Mouse (Mus musculus): ENCODE results near the gene Tsen2. TPM values are rescaled to one million over a fixed set of nuclear protein-coding genes. Genes with fewer than 3 reads are reported as not detected.
A peak's percentile ranks its signal among the peaks of the same experiment; 100 is the strongest.

Tsen2 gene
- 10.3 and 11.6 TPM in 2 replicates for total RNA-seq (2021)
- long read RNA-seq, transcript Tsen2-201 (12 exons, 2,106 nt), result major isoform, 19 of 28 reads
- long read RNA-seq, partial matches to known transcripts, result 7 of 28 reads
- long read RNA-seq, other reads (novel, unspliced or antisense), result 2 of 28 reads

DNA sequence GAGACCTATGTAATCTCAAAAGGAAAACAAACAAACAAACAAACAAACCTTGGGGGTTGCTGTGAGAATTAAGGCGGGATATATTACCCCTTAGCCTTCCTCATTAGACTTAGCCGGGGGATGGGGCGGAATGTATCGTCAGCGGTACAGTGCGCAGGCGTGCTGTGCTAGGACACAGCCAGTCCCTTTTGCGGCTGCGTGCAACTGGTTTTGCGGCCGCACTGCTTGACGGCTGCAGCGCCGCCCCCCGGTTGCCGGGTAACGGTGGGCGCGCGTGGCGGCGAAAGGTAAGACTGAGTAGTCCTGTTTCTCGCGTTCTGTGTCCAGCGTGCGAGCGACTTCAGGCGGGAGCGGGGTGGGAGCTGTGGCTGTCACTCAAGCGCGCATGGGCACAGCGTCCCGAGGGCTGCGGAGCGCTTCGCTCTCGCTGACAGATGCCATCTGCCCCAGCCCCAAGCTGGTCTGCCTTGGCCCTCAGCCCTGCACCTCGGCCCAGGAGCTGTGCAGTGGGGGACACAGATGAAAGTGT lies at the start of gene Tsen2:
TSS of gene Tsen2 (plus strand) at position 223 of the 529 bp plus-strand sequence.
- peak; percentile 97 for DNase-seq

DNA sequence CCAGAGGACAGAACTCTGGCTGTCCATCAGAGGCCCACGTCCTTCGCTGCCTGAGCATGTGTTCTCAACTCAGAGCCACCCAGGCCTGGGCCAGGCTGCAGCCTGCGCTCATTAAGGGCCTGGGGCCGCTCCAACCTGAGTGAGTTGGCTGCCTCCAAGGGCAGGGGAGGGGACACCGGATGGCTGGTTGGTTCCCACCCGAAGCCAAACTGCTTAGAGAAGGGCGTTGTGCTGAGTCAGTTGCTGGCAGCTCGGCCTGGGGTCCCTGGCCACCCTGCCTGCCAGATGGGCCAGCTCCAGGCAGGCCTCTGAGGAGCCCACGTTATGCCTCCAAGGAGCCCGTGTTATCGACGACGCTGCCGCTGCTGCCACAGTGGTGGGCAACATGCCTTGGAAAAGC lies 44.9 kb upstream of the Tsen2 start:
- peak; percentile 51 for DNase-seq

DNA sequence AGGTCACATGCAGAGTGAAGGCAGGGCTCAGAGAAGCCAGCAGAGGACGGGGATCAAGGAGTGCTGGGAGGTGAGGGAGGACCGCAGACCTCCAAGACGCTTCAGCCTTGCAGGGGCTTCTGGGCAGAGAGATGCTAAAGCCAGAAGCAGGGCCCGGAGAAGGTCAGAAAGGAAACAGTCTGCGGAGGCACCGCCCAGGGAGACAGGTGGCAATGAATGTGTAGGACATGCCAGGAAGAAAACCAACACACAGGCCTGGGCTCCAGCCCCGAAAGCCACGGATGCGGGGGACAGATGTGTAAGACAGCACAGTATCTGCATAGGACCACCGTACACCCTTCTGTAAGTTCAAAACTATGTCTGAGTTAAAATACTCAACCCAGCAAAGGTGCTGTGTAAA lies 44.2 kb upstream of the Tsen2 start:
- DNase-seq, result no peak

DNA sequence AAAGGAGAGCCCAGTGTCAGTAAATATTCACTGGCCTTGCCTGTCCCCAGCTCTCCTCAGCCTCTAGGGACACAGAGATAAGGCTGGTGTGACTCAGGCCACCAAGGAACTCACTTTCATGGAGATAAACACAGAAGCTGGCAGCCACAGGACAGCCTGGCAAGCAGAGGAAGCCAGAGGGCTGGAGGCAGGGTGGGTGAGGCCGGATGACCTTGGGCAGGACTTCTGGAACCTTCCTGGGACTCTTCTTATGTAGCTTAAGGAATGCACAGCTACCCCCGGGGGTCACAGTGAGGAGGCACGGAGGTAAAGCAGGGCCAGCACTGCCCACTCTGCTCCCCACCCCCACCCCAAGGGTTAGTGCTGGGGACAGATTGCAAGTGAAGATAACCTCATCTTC lies 43.3 kb upstream of the Tsen2 start:
- peak; percentile 62 for DNase-seq

DNA sequence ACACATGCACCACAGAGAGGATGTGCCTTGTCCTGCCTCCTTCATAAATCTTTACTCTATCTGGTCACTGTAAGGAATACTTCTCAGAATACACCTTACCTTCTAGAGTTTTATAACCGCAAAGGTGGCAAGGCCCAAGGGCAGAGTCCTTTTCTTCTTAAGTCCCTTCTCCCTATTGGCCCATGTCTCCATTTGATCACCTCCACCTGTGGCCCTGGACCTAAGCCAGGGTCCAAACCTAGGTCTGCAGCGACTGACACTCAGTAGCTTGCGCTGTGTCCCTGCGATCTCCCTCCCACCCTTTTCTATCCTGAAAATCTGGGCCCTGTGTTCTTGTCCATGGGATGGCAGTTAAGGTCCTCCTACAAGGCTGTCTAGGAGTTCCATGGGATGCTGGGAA lies 41.4 kb upstream of the Tsen2 start:
- no peak for DNase-seq

DNA sequence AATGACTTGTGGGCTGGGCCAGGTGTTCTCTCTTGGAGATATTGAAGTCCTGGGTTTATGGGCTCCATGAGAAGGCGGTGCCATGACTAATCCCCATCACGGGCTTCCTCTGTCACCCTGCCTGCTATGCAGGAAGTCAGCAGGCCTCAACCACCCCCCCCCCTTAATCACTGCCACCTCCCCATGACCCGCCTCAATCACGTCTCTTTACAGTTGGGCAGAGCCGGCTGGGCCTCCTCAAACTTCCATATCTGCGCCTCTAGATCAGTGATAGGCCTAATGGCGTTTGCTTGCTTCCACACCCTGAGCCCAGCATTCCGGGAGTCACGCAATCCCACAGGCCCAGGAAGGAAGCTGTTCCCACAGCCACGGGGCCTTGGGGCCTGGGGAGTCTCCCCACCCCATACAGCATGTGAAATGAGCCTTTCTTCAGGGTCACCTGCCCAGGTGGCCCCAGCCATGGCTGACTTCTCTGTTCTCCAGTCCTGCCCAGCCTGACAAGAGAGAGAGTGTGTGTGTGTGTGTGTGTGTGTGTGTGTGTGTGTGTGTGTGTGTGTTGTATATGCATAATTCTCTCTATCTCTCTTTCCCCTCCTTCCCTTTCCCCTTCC lies 40.8 kb upstream of the Tsen2 start:
- no peak for DNase-seq

DNA sequence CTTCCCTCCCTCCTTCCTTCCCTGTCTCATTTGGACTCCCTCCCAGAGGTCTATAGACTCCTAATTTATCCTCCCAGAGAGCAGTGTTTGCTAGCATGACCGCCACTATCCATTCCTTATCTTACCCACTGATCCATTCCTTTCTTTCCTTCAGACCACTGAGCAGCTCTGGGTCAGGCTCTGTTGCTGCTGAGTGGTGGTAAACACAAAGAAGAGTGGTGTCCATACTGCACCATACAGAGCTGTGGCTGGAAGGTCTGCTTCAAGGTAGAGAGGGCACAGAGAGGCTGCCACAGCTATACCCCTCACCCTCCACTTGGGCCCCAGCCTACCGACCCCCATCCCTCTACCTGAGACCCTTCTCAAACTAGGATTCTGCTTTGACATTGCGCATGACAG lies 40.3 kb upstream of the Tsen2 start:
- DNase-seq, result no peak

DNA sequence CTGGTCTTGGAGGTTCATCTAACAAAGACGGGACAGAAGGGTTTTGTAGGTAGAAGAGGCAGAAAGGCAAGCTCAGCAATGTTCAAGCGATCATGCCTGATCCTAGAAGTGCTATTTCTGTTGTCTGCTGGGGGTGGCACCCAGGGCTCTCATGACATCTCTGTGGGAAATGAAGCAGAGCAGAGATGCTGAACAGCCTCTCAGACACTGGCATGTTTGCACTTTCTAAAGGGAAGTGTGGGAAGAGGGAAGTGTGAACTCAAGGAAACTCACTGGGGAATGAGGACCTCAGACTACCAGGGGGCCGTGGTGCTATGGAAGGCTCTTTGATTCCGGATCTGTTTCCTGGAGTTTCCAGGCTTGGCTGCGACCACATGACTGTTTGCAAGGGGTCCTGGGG lies 39.5 kb upstream of the Tsen2 start:
- no peak for DNase-seq

DNA sequence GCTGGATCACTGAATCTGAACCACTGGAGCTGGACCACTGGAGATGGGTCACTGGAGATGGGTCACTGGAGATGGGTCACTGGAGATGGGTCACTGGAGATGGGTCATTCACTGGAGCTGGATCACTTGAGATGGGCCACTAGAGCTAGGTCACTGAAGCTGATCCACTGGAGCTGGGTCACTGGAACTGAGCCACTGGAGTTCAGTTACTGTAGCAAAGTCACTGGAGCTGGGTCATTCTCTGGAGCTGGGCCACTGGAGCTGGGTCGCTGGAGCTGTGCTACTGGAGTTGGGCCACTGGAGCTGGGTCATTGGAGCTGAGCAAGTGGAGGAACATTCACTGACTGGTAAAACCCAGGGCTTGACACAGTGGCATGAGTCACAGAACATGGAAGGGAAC lies 38.0 kb upstream of the Tsen2 start:
- DNase-seq, result no peak

DNA sequence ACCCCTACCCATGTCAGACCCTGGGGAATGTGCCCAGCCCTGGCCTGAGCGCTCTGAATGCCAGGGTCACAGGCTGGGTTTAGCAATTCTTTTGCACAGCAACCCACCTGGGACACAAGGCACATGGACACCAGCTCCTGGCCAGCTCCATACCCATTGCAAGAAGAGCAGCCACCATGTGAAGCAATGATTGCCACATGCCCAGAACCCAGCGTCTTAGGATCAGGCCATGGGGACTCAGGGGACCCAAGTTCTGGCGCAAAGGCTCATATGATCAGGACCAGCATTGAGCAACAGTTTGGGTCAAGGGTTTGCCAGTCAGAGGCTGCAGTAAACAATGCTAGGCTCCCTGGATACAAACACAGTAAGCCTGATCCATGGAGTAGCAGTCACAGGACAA lies 33.0 kb upstream of the Tsen2 start:
- DNase-seq, result peak; percentile 33

DNA sequence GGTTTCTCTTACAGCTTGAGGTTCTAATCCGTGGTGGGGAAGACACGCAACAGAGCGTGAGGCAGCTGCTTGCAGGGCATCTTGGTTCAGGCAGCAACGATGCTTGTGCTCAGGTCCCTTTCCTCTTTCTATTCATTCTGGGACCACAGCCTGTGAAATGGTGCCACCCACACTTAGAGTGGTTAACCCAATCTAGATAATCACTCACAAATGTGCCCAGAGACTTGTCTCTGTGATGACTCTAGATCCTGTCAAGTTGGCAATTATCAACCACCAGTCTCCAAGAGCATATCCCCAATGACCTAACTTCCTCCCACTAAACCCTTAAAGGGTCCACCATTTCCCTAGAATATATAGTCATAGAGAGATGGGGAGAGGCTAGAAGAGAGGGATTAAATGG lies 31.3 kb upstream of the Tsen2 start:
- DNase-seq, result no peak

DNA sequence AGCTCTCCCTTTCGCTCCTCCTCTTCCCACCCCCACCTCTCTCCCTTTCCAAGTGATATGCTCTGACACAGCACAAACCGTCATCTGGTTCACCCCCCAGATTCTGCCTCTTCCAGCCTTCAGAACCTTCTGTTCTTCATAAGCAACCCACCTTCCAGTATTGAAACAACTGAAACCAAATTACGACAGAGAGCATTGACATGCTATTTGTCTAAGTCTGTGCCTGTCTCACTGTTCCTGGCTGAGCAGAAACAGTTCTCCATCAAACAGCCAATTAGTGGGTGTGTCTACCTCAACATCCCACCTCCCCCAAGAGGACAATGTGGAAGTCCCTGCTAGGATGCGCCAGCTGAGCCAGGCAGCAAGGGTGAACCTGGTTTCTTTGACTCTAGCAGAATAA lies 26.6 kb upstream of the Tsen2 start:
- no peak for DNase-seq

DNA sequence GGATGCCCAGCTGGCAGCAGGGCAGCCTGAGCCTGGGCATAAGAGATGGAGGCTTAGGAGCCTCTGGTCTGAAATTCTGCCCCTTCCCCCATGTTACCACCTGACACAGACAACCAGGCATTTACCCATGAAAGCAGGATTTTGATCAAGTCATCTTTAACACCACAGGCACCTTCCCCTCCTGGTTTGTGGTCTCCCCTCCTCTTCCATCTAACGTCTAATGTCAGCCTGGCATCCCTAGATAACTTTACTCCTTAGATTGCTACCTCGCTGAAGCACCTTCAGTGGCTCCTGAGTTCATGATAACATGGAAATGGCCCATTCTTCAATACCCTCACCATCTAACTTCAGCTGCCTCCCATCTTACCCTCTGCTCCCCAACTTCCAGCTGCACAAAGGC lies 26.1 kb upstream of the Tsen2 start:
- no peak for DNase-seq

DNA sequence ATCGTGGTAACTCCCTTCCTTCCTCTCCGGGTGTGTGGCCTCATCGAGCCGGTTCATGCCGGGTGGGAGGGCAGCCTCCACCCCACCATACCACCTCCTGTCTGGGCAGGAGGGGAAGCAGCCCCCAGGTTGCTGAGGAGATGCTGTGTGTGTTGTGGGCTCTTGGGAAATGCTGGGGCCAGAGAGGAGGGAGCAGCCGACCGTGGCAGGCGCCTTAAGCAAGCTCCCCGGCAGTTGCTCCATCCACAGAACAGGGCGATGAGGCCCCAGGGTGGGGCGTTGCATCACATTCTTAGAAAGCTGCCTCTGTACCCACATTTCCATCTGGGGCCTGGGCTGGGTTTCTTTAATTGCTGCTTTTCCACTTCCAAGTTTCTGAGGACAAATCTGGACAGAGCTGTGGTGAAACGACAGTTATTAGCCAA lies 25.2 kb upstream of the Tsen2 start:
- peak; percentile 43 for DNase-seq

DNA sequence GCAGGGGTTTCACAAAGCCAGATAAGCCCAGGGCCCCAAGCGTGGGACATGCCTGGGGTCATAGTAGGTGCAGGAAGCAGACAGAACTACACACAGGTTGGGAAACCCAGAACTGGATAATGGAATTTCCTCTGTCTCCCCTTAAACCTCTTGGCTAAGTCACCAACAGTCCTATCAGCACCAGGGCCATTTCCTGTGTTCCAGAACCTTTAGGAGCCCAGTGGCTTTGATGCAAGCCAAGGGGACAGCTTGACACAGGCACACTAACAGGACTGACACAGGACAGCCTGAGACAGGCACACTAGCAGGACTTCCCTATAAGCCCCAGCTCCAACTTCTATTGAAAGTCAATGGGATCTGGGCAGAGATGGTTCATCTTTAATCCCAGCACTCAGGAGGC lies 22.5 kb upstream of the Tsen2 start:
- DNase-seq, result no peak

DNA sequence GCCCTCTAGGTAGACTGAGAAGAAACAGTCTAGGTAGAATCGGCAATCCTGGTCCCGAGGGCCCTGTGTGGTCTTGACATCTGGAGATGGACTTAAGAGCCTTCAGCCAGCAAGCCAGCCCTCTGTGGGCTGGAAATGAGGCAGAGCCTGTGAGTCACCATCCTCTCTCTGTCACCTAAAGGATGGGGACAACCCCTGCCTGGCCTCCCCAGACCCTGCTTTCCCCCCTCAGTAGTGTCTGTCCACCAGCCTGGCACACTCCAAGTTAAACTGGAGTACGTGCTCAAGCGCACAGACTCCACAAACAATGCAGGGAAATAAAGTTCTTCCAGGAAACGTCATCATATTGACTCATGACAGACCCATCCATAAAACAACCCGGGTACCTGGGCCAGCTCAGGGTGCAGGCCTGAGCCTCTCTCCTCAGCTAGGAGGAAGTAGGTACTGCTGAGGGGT lies 21.7 kb upstream of the Tsen2 start:
- no peak for DNase-seq

DNA sequence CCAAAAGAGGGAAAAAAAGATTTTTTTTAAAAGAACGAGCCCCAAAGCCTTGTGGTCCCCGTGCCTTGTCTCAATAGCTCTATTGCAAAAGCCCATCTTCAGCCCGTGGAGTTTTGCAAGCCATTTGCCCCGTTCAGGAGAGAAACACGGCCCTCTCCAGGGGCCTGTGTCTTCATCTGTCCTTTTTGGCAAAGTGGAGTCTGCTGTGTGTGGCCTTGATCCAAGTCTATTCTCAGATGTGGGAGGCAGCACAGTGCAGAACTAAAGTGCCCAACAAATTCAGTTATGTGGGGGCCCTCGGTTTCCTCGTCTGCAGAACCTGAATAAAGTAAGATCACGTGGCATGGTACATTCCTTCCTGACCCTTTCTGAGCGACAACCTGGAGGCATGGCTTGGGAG lies 21.3 kb upstream of the Tsen2 start:
- peak; percentile 32 for DNase-seq

DNA sequence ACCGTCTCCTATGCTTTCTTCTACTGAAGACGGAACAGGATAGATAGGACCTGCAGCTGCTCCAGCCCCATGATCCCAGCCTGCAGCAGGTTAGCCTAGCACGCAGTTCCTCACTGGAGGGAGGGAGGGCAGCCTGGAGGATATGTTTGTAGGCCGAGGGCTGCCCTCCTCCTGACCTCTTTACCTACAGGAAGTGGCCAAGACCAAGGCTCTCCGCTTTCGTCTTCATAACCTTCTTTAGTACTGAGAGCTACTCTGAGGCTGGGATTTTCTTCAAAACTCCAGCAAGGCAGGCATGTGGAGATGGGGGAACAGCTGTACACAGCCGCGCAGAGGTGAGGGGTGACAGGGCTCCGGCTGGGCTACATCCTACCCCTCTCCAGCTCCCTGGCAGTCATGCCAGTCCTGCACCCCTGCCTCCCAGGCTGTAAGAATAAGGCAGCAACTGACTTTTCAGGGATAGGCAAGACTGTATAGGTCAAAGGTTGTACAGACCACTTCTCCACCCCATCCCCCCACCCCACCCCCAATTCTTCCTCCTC lies 19.9 kb upstream of the Tsen2 start:
- DNase-seq, result no peak

DNA sequence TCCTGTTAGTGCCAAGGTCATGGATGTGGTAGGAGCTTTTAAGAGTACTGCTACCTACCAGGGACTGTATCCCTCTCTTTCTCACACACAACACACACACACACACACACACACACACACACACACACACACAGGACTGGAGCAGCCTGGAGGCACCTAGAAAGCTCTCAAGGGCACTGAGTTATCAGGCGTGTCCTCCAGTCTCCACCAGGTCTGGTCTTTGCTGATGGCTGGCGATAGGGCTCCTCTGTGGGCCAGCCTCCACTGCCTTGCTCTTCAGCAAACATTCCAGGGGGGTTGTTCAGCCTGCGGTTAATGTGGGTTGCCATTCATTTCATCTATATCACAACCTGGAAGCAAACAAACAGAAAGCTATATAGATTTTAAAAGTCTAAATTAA lies 17.0 kb upstream of the Tsen2 start:
- no peak for DNase-seq

DNA sequence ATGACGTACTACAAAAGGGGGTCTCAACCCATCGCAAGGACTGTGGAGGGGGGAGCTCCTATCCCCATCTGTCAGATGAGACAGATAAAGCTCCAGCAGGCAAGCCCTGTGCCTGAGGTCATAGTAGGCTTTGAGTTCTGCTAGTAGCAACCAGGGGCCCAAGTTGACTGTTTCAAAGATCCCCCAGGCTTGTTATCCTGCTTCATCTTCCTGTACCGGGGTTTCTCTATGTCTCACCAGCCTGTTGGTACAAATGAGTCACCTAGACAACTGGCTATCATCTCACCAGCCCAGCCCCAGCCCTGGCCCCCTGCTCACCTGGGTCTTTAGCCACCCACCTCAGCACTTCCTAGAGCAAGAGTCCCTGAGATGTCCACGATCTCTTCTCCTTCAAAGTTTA lies 16.1 kb upstream of the Tsen2 start:
- DNase-seq, result no peak

DNA sequence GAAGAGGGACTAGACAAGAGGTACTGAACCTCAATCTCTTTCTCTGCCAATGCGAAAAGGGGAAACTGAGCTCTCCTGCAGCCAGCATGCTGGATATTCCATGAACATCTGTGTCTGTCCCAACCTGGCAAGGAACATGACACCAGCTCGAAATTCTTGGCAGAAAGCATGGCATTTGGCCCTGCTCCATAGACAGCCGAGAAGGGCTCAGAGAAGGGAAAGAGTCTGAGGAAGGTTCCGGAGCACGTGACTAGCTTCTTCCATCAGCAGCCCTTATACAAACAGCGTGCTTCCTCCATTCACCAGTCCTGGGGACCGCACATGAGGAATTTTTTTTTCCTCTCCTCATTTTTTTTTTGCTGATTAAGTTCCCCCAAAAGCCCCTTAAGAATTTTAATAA lies 9.8 kb upstream of the Tsen2 start:
- peak; percentile 49 for DNase-seq

DNA sequence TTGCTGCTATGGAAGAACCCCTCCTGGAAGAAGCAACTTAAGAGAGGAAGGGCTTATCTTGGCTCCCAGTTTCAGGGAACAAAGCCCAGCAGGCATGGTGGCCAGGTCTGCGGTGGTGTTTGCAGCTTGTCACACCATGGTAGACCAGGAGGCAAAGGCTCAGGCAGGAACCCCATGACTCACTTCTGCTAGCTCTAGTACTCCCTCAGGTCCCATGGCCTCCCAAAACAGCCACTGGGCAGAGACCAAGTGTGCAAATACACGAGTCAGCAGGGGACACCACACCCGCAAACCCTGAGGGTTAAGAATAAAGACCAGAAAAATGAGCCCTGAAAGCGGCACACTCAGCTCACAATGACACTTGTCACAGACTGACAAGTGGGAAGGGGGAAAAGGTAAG lies 8.3 kb upstream of the Tsen2 start:
- no peak for DNase-seq

DNA sequence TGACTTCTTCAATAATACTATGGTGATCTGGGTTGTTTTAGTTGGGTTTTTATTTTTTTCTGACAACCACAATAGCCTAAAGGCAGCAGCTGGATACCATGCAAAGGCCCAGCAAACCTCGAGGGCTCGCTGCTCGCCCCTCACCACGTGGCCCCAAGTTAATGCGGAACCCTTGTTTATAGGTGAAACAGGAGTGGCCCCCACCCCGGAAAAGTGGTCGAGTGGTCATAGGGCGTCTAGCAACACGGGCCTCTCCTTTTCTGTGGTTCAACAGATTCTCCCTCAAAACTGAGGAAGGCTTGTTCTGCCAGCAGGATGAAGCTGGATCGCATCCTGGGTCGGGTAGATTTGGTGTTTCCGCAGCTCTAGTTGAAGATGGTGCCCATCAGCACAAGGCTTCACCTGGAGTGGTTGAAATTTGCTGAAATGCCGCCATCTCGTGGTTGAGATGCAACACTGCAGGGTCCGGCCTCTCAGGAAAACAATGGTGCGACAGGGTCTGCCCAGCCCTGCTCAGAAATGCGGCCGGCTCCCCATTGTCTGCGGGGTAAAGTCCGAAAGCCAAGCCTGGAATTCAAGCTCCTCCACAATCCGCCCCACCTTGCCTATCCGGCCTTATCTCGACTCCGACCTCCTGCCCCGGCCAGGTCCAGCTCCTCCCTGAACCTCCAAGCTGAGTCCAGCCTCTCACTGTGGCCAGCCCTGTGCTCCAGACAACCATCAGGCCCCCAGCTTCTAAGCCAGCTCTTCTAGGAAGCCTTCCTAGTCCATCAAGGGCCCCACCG lies 5.6 kb upstream of the Tsen2 start:
- DNase-seq, result peak; percentile 76

All from adrenal gland, postnatal 25 days (tissue).